11 mouse cellular contexts compared by ENCODE assay signal in genomic region chr2:94242051-94242397, GRCm38 (mm10).
DNase-seq lines count a peak whose midpoint lies in the region; ATAC-seq and TF ChIP-seq lines count a peak whose summit lies in the region.
"Had no signal": no experiment of that assay in that cellular context is flagged by ENCODE, and none has a peak within 500 bp of the region (broad histone marks: within the 10 kb centered on the region; RNA-seq: fewer than 3 reads in every experiment).

No protein-coding gene starts in this region.

- no peaks in the 10 kb centered on the region for H3K27me3 ChIP-seq in cerebellum, adult 2 months (ENCODE audit: control insufficient read depth, insufficient read depth, low read length)
- peaks cover 59% of the 10 kb centered on the region for H3K27me3 ChIP-seq in forebrain, embryonic 16.5 days (replicated peaks; ENCODE audit: control insufficient read depth, insufficient read depth, low read length)
- peaks cover 65% of the 10 kb centered on the region for H3K27me3 ChIP-seq in midbrain, embryonic 15.5 days (replicated peaks)

- no peak for TF ChIP-seq POLR2A in cerebellum, adult 2 months (IDR thresholded peaks at IDR 0.05; ENCODE audit: borderline replicate concordance, insufficient read depth, low read length)

- peak overlapping the region; percentile 95 for H3K4me2 ChIP-seq in forebrain, embryonic 16.5 days (ENCODE audit: low read length)
- H3K4me2 ChIP-seq in midbrain, embryonic 15.5 days = peak overlapping the region; percentile 97

- peak overlapping the region; percentile 14; the same call in 1 of the 2 replicates for H3K27ac ChIP-seq in cerebellum, adult 2 months (ENCODE audit: insufficient read depth, low read length)
- H3K27ac ChIP-seq in layer of hippocampus, adult 2 months = peak overlapping the region; percentile 95; the same call in 1 of the 2 replicates
- no peak overlapping the region for H3K27ac ChIP-seq in forebrain, embryonic 16.5 days (ENCODE audit: low read length)
- H3K27ac ChIP-seq in midbrain, embryonic 15.5 days = no peak overlapping the region

- peak overlapping the region; percentile 85 for H3K4me3 ChIP-seq in cerebellum, adult 2 months (replicated peaks; ENCODE audit: insufficient read depth, low read depth, low read length)
- H3K4me3 ChIP-seq in layer of hippocampus, adult 2 months = peak overlapping the region; percentile 30; the same call in 1 of the 2 replicates
- peak overlapping the region; percentile 59 for H3K4me3 ChIP-seq in forebrain, embryonic 16.5 days (replicated peaks; ENCODE audit: low read length)
- peak overlapping the region; percentile 49 for H3K4me3 ChIP-seq in midbrain, embryonic 15.5 days

- H3K36me3 ChIP-seq in forebrain, embryonic 16.5 days (ENCODE audit: control insufficient read depth, insufficient read depth) = no peaks in the 10 kb centered on the region
- H3K36me3 ChIP-seq in midbrain, embryonic 15.5 days (replicated peaks) = no peaks in the 10 kb centered on the region

- H3K4me1 ChIP-seq in cerebellum, adult 2 months (ENCODE audit: control insufficient read depth, insufficient read depth, low read length) = no peaks in the 10 kb centered on the region
- H3K4me1 ChIP-seq in forebrain, embryonic 16.5 days (replicated peaks; ENCODE audit: control insufficient read depth, insufficient read depth, low read length) = peaks cover 62% of the 10 kb centered on the region
- H3K4me1 ChIP-seq in midbrain, embryonic 15.5 days = peaks cover 69% of the 10 kb centered on the region

- WGBS in cerebellum, adult 2 months = under 1% methylated on average over 4 of the region's 4 CpGs
- 3% methylated on average over 4 of the region's 4 CpGs for WGBS in forebrain, embryonic 16.5 days
- WGBS in midbrain, embryonic 15.5 days = under 1% methylated on average over 4 of the region's 4 CpGs

- no peak overlapping the region for H3K9ac ChIP-seq in forebrain, embryonic 16.5 days (replicated peaks; ENCODE audit: low read depth, low read length)
- no peak overlapping the region for H3K9ac ChIP-seq in midbrain, embryonic 15.5 days

- ATAC-seq in forebrain, embryonic 16.5 days = no peak
- ATAC-seq in midbrain, embryonic 15.5 days (replicated peaks) = no peak
- ATAC-seq: lung, postnatal 0 days had no signal

- TF ChIP-seq CTCF in cerebellum, adult 2 months (IDR thresholded peaks at IDR 0.05; ENCODE audit: borderline replicate concordance, insufficient read depth, low read depth, low read length) = no peak
- no peak for TF ChIP-seq CTCF in layer of hippocampus, adult 2 months (conservative IDR thresholded peaks at IDR 0.05)

- DNase-seq in cerebellum, adult 2 months = no peak
- DNase-seq in cerebellum, adult 8-10 months = no peak
- DNase-seq in layer of hippocampus, adult 2 months (ENCODE audit: low spot score in 2 of 2) = peak in 1 of 2 experiments; percentile 34
- DNase-seq in layer of hippocampus, adult 9-11 months = no peak
- no peak for DNase-seq in thymus, postnatal 4 days
- DNase-seq in thymus, postnatal 0 days (ENCODE audit: low spot score) = no peak
- DNase-seq: gastrocnemius, postnatal 25 days; kidney, adult 2 months had no signal

- no peaks in the 10 kb centered on the region for H3K9me3 ChIP-seq in forebrain, embryonic 16.5 days (ENCODE audit: control insufficient read depth, low read length)
- no peaks in the 10 kb centered on the region for H3K9me3 ChIP-seq in midbrain, embryonic 15.5 days

Comparison
In these comparisons a context has a peak if more than half of its experiments do, and no peak if none do; other contexts are left out.
1. H3K27ac ChIP-seq: peak in cerebellum, adult 2 months (single experiment) and layer of hippocampus, adult 2 months (single experiment); none in forebrain, embryonic 16.5 days (single experiment) and midbrain, embryonic 15.5 days (single experiment).
2. H3K4me3 ChIP-seq: peak in every context shown above with its lines; median percentile 85 in cerebellum, adult 2 months; 59 in forebrain, embryonic 16.5 days; 49 in midbrain, embryonic 15.5 days; 30 in layer of hippocampus, adult 2 months.